Mouse (Mus musculus): Measurements from ENCODE around the gene Gps2. TPM values are rescaled to one million over a fixed set of nuclear protein-coding genes. Genes with fewer than 3 reads are reported as not detected.
"Not testable (repeated sequence)": the region's sequence is repeated elsewhere in the genome, so short reads cannot be mapped to it uniquely, and the experiment has no call there.

Gene Gps2
- polyA plus RNA-seq, 1 experiment from 2014 or later: 85.2 TPM

DNA sequence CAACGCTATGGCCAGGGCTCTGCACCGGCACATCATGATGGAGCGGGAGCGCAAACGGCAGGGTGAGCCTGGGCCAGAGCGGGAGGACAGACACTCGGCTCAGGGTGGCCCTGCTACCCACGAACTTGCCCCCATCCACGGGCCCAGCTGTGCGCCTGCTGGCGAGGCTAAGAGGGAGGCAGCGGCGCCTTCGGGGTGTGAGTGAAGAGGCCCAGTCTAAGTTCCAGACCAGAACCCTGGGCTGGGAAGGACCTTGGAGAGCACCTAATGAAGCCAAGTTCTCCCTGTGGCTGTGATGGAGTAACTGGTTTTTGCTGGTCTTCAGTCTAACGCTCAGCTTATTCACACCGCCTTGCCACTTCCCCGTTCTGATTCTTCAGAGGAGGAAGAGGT is 680 bp downstream of the Gps2 start:
- no peaks in the 10 kb centered on the region for H3K9me3 ChIP-seq (ENCODE audit: low read length)
- H3K27me3 ChIP-seq (ENCODE audit: insufficient read depth, low read length): no peaks in the 10 kb centered on the region
- ATAC-seq (ENCODE audit: low FRiP score, low TSS enrichment): no peak
- peak overlapping the region; percentile 88 for H3K4me3 ChIP-seq (ENCODE audit: low read length)
- under 1% methylated on average over 17 of the region's 17 CpGs for WGBS
- H3K36me3 ChIP-seq (ENCODE audit: insufficient read depth, low read length): peaks cover 72% of the 10 kb centered on the region
- peaks cover 37% of the 10 kb centered on the region for H3K4me1 ChIP-seq (ENCODE audit: insufficient read depth, low read length)
- H3K4me2 ChIP-seq (replicated peaks; ENCODE audit: low read depth, low read length): peak overlapping the region; percentile 79
- H3K9ac ChIP-seq (replicated peaks; ENCODE audit: low read length): peak overlapping the region; percentile 83
- H3K27ac ChIP-seq (ENCODE audit: low read length): peak overlapping the region; percentile 78

DNA sequence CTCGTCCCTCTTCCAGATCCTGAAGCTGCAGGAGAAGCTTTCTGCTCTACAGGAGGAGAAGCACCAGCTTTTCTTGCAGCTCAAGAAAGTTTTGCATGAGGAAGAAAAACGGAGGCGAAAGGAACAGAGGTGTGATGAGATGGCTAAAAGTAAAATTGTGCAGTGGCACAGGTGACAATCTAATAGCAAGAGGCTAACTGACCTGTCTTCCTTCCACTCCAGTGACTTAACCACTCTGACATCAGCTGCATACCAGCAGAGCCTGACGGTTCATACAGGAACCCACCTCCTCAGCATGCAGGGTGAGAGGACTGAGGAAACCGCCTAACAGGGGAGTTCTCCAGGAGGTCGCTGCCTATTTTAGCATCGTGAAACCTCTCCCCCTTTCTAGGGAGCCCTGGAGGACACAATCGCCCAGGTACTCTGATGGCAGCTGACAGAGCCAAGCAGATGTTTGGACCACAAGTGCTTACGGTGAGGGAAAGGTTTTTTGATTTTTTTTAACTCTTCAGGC is 1.3 kb downstream of the Gps2 start:
- 36% methylated on average over 9 of the region's 9 CpGs for WGBS
- H3K4me3 ChIP-seq (ENCODE audit: low read length): peak overlapping the region; percentile 88
- H3K27ac ChIP-seq (ENCODE audit: low read length): 0 out of 2 replicates have a peak overlapping the region, but pooled peaks have one; percentile 78
- no peak for ATAC-seq (ENCODE audit: low FRiP score, low TSS enrichment)
- H3K27me3 ChIP-seq (ENCODE audit: insufficient read depth, low read length): no peaks in the 10 kb centered on the region
- H3K4me2 ChIP-seq (replicated peaks; ENCODE audit: low read depth, low read length): peak overlapping the region; percentile 79
- peak overlapping the region; percentile 83; the same call in 1 of the 2 replicates for H3K9ac ChIP-seq (replicated peaks; ENCODE audit: low read length)
- peaks cover 40% of the 10 kb centered on the region for H3K4me1 ChIP-seq (ENCODE audit: insufficient read depth, low read length)
- peaks cover 67% of the 10 kb centered on the region for H3K36me3 ChIP-seq (ENCODE audit: insufficient read depth, low read length)
- no peaks in the 10 kb centered on the region for H3K9me3 ChIP-seq (ENCODE audit: low read length)

DNA sequence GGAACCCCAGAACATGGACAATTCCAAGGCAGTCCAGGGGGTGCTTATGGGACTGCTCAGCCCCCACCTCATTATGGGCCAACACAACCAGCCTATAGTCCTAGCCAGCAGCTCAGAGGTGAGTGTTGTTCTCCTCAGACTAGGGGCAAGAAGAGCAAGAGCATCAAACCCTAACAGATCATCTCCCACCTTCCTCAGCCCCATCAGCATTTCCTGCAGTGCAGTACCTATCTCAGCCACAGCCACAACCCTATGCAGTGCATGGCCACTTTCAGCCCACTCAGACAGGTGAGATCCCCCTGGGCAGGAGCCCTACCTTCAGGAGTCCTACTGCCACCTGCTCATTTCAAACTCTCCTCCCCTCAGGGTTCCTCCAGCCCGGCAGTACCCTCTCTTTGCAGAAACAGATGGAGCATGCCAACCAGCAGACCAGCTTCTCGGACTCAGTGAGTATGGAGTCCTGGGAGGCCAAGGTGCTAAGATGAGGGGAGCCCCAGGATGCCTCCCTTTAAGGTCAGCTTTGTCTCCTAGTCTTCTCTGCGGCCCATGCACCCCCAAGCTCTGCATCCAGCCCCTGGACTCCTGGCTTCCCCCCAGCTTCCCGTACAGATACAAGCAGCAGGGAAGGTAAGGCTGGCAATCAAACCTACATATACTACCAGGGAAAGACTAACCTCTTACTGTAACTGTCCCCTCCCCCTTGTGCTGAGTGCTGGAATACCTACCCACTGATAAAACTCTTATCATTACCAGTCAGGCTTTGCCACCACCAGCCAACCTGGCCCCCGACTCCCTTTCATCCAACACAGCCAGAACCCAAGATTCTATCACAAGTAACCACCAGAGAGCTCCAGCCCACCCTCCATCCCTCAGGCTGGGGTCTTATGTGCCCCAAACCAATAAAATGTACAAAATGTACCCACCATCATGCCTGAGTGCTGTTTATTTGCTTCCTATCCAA is 2.3 kb downstream of the Gps2 start:
- no peak overlapping the region for H3K27ac ChIP-seq (ENCODE audit: low read length)
- WGBS: 65% methylated on average over 5 of the region's 5 CpGs
- H3K36me3 ChIP-seq (ENCODE audit: insufficient read depth, low read length): peaks cover 57% of the 10 kb centered on the region
- H3K9ac ChIP-seq (replicated peaks; ENCODE audit: low read length): no peak overlapping the region
- H3K4me3 ChIP-seq (ENCODE audit: low read length): no peak overlapping the region
- H3K4me2 ChIP-seq (replicated peaks; ENCODE audit: low read depth, low read length): no peak overlapping the region
- H3K27me3 ChIP-seq (ENCODE audit: insufficient read depth, low read length): no peaks in the 10 kb centered on the region
- H3K9me3 ChIP-seq (ENCODE audit: low read length): no peaks in the 10 kb centered on the region
- peaks cover 40% of the 10 kb centered on the region for H3K4me1 ChIP-seq (ENCODE audit: insufficient read depth, low read length)
- ATAC-seq (ENCODE audit: low FRiP score, low TSS enrichment): no peak

DNA sequence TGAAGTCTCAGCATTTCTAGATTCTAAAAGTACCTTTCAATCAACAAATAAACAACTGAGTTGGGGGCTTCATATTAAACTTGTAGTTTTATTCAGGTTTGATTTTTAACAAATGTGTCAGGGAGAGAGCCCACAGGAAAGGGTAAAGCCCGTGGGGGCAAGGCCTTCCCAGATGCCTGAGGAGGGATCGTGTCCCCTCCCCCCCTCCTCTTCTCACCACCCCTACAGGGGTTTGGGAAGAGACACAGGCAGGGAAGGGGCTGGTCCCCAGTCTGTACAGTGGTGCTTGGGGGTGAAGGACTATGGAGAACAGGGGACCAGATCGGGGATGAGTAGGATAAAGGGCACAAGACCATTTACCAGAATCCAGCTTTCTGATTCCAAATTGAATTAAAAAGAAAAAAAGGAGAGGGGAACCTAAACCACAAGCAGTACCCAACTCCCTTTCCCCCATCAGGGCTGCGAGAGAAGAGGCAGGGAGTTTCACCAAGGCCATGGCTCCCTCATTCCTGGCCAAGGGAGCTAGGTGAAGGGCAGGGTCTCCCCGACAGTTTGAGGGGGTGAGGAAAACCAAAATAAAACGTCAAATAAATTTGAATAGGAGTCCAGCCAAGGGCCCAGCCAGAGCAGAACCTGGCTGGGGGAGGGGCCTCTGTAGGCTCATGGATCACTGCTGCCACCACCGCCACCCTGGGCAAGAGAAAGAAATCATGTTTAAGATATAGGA is 3.1 kb downstream of the Gps2 start:
- H3K9me3 ChIP-seq (ENCODE audit: low read length); H3K27ac ChIP-seq (ENCODE audit: low read length); H3K9ac ChIP-seq (replicated peaks; ENCODE audit: low read length); H3K27me3 ChIP-seq (ENCODE audit: insufficient read depth, low read length); ATAC-seq (ENCODE audit: low FRiP score, low TSS enrichment); H3K4me3 ChIP-seq (ENCODE audit: low read length); H3K4me2 ChIP-seq (replicated peaks; ENCODE audit: low read depth, low read length): not testable (repeated sequence)
- peaks cover 40% of the 10 kb centered on the region for H3K4me1 ChIP-seq (ENCODE audit: insufficient read depth, low read length)
- 55% methylated on average over 7 of the region's 7 CpGs for WGBS
- peaks cover 49% of the 10 kb centered on the region for H3K36me3 ChIP-seq (ENCODE audit: insufficient read depth, low read length)

DNA sequence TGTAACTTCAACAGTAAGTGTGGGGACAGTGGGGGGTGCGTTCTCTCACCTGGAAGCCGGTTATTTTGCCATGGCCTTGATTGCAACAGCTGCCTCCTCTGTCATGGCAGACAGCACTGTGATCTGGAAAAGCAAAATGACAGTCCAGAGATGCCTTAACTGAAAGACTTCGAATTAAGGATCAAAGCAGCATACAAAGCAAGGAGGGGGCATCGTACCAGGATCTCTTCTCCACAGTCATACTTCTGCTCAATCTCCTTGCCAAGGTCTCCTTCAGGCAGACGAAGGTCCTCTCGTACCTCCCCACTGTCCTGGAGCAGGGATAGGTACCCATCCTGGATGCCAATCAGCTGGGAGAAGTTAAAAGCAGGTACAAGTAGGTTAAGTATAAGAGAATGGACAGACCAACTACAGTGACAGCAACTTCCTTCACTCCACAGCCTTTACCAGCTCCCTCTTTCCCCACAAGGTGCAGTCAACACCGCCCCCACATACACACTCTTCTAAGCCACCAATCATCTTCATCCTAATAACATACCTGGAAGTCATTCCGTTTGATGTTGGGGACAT is 3.8 kb downstream of the Gps2 start:
- WGBS: 85% methylated on average over 8 of the region's 8 CpGs
- Histone ChIP-seq H3K36me3 (ENCODE audit: insufficient read depth, low read length) (peaks cover 42% of the 10 kb centered on the region), H3K4me3 (ENCODE audit: low read length) (no peak overlapping the region), H3K27ac (ENCODE audit: low read length) (no peak overlapping the region), H3K9me3 (ENCODE audit: low read length) (no peaks in the 10 kb centered on the region), H3K9ac (replicated peaks; ENCODE audit: low read length) (no peak overlapping the region), H3K4me2 (replicated peaks; ENCODE audit: low read depth, low read length) (no peak overlapping the region), H3K4me1 (ENCODE audit: insufficient read depth, low read length) (peaks cover 43% of the 10 kb centered on the region), H3K27me3 (ENCODE audit: insufficient read depth, low read length) (no peaks in the 10 kb centered on the region)
- ATAC-seq (ENCODE audit: low FRiP score, low TSS enrichment): no peak

DNA sequence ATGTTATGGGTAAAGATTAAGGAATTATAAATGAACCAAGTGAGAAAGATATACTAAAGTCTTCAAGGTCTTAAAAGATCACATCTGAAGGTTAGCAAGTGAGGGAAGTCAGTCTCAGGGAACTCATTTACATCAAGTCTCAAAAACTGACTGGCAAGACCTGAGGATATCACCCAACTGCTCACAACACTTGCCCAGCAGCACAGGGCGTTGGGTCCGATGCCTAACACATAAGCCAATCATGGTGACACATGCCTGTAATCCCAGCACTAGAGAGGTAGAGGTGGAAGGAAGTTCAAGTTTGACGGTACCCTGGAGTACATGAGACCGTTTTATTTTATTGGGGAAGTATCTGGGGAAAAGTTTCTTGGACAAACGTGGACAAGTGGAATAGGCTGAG is 4.4 kb downstream of the Gps2 start:
- no peak overlapping the region for H3K4me3 ChIP-seq (ENCODE audit: low read length)
- H3K27ac ChIP-seq (ENCODE audit: low read length): no peak overlapping the region
- no peaks in the 10 kb centered on the region for H3K27me3 ChIP-seq (ENCODE audit: insufficient read depth, low read length)
- WGBS: 85% methylated on average over 5 of the region's 5 CpGs
- no peak for ATAC-seq (ENCODE audit: low FRiP score, low TSS enrichment)
- no peaks in the 10 kb centered on the region for H3K9me3 ChIP-seq (ENCODE audit: low read length)
- H3K4me1 ChIP-seq (ENCODE audit: insufficient read depth, low read length): peaks cover 47% of the 10 kb centered on the region
- no peak overlapping the region for H3K9ac ChIP-seq (replicated peaks; ENCODE audit: low read length)
- H3K36me3 ChIP-seq (ENCODE audit: insufficient read depth, low read length): peaks cover 36% of the 10 kb centered on the region
- no peak overlapping the region for H3K4me2 ChIP-seq (replicated peaks; ENCODE audit: low read depth, low read length)

DNA sequence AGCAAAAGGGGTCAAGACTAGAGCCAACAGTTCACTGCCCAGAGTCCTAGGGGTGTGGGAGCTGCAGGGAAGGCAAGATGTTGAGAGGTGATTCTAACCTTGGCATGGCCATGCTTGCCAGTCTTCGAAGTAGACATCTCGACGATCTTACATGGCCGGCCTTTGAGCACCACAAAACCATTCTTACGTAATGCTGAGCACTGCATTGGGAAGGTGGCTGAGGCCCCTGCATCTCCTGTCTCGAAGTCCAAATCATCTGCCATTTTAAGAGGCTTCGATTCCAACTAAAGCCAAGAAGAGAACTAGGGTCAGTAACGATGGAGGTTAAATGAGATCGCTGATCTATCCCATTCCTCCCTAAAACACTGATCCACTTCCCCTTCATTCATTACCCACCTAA is 5.4 kb downstream of the Gps2 start:
- Histone ChIP-seq H3K27me3 (ENCODE audit: insufficient read depth, low read length) (no peaks in the 10 kb centered on the region), H3K27ac (ENCODE audit: low read length) (peak overlapping the region; percentile 92; the same call in 1 of the 2 replicates), H3K9me3 (ENCODE audit: low read length) (no peaks in the 10 kb centered on the region), H3K4me3 (ENCODE audit: low read length) (peak overlapping the region; percentile 95), H3K36me3 (ENCODE audit: insufficient read depth, low read length) (peaks cover 34% of the 10 kb centered on the region), H3K4me2 (replicated peaks; ENCODE audit: low read depth, low read length) (peak overlapping the region; percentile 91), H3K4me1 (ENCODE audit: insufficient read depth, low read length) (peaks cover 42% of the 10 kb centered on the region), H3K9ac (replicated peaks; ENCODE audit: low read length) (peak overlapping the region; percentile 98)
- no peak for ATAC-seq (ENCODE audit: low FRiP score, low TSS enrichment)
- 78% methylated on average over 9 of the region's 9 CpGs for WGBS

DNA sequence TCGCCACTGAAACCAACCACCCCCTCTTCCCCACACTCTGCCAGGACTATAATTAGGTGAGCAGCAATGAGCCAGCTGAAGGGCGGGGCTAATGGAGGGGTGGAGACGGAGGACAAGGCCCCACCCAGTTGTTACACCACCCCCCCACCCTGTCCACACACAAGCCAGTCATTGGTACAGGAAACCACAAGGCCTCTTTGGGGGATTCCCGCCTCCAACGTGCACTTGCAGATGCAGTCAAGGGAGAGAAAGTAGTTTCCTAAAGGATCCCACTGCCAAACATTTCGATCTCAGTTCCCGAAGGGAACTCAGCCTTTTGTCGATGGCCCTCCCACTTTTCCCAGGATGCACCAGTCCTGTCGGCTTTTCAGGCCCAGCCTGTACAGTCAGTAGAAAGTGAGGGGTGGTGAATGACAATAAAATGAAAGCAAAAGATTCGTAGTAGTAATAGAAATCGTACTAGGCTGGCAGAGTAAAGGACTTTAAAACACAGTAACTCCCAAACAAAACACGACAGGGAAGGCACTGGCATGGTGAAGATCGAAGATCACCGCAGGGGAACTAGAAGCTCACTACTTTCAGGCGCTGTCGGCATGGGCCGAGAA is 6.1 kb downstream of the Gps2 start:
- Histone ChIP-seq H3K27ac (ENCODE audit: low read length) (peak overlapping the region; percentile 92), H3K9me3 (ENCODE audit: low read length) (no peaks in the 10 kb centered on the region), H3K4me1 (ENCODE audit: insufficient read depth, low read length) (peaks cover 39% of the 10 kb centered on the region), H3K9ac (replicated peaks; ENCODE audit: low read length) (peak overlapping the region; percentile 98), H3K36me3 (ENCODE audit: insufficient read depth, low read length) (peaks cover 34% of the 10 kb centered on the region), H3K4me3 (ENCODE audit: low read length) (peak overlapping the region; percentile 95), H3K4me2 (replicated peaks; ENCODE audit: low read depth, low read length) (peak overlapping the region; percentile 91), H3K27me3 (ENCODE audit: insufficient read depth, low read length) (no peaks in the 10 kb centered on the region)
- WGBS: 0% methylated on average over 17 of the region's 17 CpGs
- ATAC-seq (ENCODE audit: low FRiP score, low TSS enrichment): no peak

DNA sequence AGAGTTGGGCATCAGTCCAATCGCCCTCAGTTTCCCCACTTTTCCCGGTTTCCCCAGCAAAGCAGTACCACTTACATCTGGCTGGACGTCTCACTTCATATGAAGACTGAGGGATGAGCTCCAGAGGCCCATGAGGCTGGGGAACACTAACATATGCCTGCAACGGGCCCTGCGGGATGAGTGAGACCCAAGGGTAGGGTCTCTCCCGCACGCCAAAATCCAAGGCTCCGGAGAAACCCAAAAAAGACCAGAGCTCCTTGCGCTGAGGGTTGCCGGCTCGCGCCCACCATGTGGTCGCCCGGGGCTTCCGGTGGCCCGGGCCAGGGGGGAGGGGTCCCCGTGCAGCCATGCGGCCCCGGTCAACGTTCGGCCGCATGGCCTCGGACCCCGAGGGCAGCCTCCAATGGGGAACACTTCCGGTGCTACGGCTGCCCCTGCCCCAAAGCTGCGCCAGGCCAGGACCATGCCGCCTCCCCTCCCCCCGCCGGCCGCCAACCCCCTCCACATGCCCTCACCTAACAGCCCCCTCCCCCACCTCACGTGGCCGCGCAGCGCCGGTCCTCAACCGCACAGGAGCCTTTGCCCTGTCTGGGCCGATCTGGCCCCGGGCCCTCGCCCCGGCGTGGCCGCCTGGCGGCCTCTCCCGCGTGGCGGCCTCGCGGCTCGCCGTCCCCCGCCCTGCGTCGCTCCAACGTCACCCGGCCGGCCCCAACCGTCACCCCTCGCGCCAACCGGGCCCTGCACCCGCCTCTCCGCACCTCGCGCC is 6.8 kb downstream of the Gps2 start:
- H3K9ac ChIP-seq (replicated peaks; ENCODE audit: low read length): peak overlapping the region; percentile 98
- peak overlapping the region; percentile 91 for H3K4me2 ChIP-seq (replicated peaks; ENCODE audit: low read depth, low read length)
- H3K4me3 ChIP-seq (ENCODE audit: low read length): peak overlapping the region; percentile 95
- peaks cover 29% of the 10 kb centered on the region for H3K36me3 ChIP-seq (ENCODE audit: insufficient read depth, low read length)
- under 1% methylated on average over 32 of the region's 65 CpGs for WGBS
- no peaks in the 10 kb centered on the region for H3K9me3 ChIP-seq (ENCODE audit: low read length)
- H3K27ac ChIP-seq (ENCODE audit: low read length): peak overlapping the region; percentile 92
- H3K27me3 ChIP-seq (ENCODE audit: insufficient read depth, low read length): no peaks in the 10 kb centered on the region
- H3K4me1 ChIP-seq (ENCODE audit: insufficient read depth, low read length): peaks cover 32% of the 10 kb centered on the region
- peak; percentile 14 for ATAC-seq (ENCODE audit: low FRiP score, low TSS enrichment)
